ENCODE assay signal across 8 mouse cellular contexts in the genomic region with DNA sequence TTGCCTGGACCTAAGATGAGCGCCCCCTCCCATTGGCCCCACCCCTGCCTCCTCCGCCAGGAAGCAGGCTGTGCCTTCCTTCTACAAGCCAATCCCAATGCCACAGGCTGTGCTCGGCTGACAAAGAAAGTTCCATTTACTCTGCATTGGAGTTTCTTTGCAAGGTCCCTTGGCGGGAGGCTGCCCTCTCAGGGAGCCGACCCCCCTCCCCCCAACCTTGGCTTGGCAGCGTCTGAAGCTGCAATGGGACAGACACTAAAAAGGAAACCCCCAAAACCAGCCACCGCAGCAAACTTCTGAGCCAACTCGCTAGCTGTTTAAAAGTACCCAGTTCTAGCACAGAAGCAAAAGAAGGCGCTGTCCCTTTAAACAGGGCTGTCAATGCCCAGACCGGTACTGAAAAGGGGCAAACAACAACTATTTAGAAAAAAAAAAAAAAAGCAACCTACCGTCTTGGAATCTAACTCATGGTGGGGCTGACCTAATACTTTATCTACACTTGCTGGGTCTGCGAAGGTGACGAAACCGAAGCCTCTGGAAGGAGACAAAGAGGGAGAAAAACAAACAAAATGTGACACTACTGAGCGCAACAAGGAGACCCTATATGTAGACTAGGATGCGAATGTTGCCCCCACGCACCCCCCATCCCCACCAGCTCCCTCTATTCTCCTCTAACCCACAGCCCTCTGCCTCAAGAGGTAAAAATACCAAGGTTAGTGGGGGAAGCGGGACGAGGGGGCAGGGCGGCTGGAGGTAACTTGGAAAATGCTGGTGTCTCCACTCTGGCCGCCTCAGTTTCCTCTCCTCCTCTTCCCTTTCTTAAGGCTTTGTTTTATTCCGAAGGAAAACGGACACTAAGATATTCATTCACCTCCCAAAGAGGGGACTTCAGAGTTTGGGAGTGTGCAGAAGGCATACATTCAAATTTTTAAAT. TPM values are rescaled to one million over a fixed set of nuclear protein-coding genes. Genes with fewer than 3 reads are reported as not detected.
A peak's percentile ranks its signal among the peaks of the same experiment; 100 is the strongest.
DNase-seq lines count a peak whose midpoint lies in the region; ATAC-seq lines count a peak whose summit lies in the region.

No protein-coding gene starts in this region.

- ATAC-seq in megakaryocyte, adult 5-6 weeks (ENCODE audit: poor library complexity, severe bottlenecking), result no peak
- ATAC-seq in heart, embryonic 16.5 days (replicated peaks; ENCODE audit: extremely low read depth, insufficient read depth, low FRiP score), result no peak

- peaks cover 38% of the 10 kb centered on the region for H3K36me3 ChIP-seq in megakaryocyte, embryonic 14.5 days (replicated peaks; ENCODE audit: low read length)
- H3K36me3 ChIP-seq in heart, embryonic 16.5 days (ENCODE audit: control insufficient read depth, insufficient read depth), result peaks cover 10% of the 10 kb centered on the region

- H3K27me3 ChIP-seq in megakaryocyte, embryonic 14.5 days (replicated peaks), result no peaks in the 10 kb centered on the region
- no peaks in the 10 kb centered on the region for H3K27me3 ChIP-seq in heart, embryonic 16.5 days (ENCODE audit: control insufficient read depth, insufficient read depth, low read length)

- under 1% methylated on average over 23 of the region's 23 CpGs for WGBS in heart, embryonic 16.5 days

- DNase-seq in cerebellum, postnatal 10 days, result peak; percentile 51 to 72
- peak; percentile 47 to 63 for DNase-seq in layer of hippocampus, postnatal 10 days (ENCODE audit: low spot score in 2 of 2)
- DNase-seq in lung, postnatal 4 days, result peak; percentile 27 to 46
- peak; percentile 49 for DNase-seq in right cerebral cortex, postnatal 4 days
- no peak for DNase-seq in gastrocnemius, postnatal 14 days

- peak overlapping the region; percentile 95 for H3K4me3 ChIP-seq in megakaryocyte, embryonic 14.5 days (replicated peaks)
- H3K4me3 ChIP-seq in heart, embryonic 16.5 days (ENCODE audit: low read length), result peak overlapping the region; percentile 80

- H3K4me1 ChIP-seq in megakaryocyte, embryonic 14.5 days, result peaks cover 20% of the 10 kb centered on the region
- H3K4me1 ChIP-seq in heart, embryonic 16.5 days (ENCODE audit: control insufficient read depth, insufficient read depth, low read length), result peaks cover 23% of the 10 kb centered on the region

- H3K27ac ChIP-seq in heart, embryonic 16.5 days (ENCODE audit: low read length), result peak overlapping the region; percentile 95

- H3K9ac ChIP-seq in heart, embryonic 16.5 days (ENCODE audit: low read length), result peak overlapping the region; percentile 96

- no peaks in the 10 kb centered on the region for H3K9me3 ChIP-seq in megakaryocyte, embryonic 14.5 days
- H3K9me3 ChIP-seq in heart, embryonic 16.5 days (replicated peaks; ENCODE audit: control insufficient read depth, low read length), result no peaks in the 10 kb centered on the region

- intact Hi-C loops in gastrocnemius, postnatal 14 days (cut with DNase I; ENCODE audit: low total_unique reads), result no loop called here

- H3K4me2 ChIP-seq in heart, embryonic 16.5 days (ENCODE audit: low read depth, low read length), result peak overlapping the region; percentile 80

RNA-seq across cellular contexts. Expression of gene Msi2, which starts 2.0 kb away (rescaled TPM):
- 12.9 and 14.4 TPM in 2 replicates for polyA plus RNA-seq in megakaryocyte, embryonic 14.5 days (2012; ENCODE audit: insufficient read depth, low replicate concordance)
- 5.3 and 5.7 TPM in 2 replicates for total RNA-seq in megakaryocyte, adult 5-6 weeks (2015)
- 7.8 and 14.4 TPM in 2 replicates for total RNA-seq in megakaryocyte, adult 5-6 weeks (2017)
- polyA plus RNA-seq in heart, embryonic 16.5 days (2015; fragmentation: Nextera tagmentation; extraction: Ambion mirVana), result 20.3 and 20.6 TPM in 2 replicates
- total RNA-seq in layer of hippocampus, postnatal 10 days (2021), result 10 to 100 TPM; 97.4 to 97.6 TPM
- 100 to 1,000 TPM; 156 to 165 TPM for total RNA-seq in gastrocnemius, postnatal 14 days (2021)

Comparison
In these comparisons a context has a peak if more than half of its experiments do, and no peak if none do; other contexts are left out.
1. RNA of gene Msi2, which starts 2.0 kb away (total RNA-seq): 156 to 165 TPM in gastrocnemius, postnatal 14 days and 97.4 to 97.6 TPM in layer of hippocampus, postnatal 10 days; 5.3 to 14.4 TPM in megakaryocyte, adult 5-6 weeks; every median in the first group is over 4 times any median in the second.